Mouse (Mus musculus) kidney, embryonic 15.5 days (tissue): ENCODE results near the gene Rhoj. TPM values are rescaled to one million over a fixed set of nuclear protein-coding genes. Genes with fewer than 3 reads are reported as not detected.

Source experiments
- ATAC-seq: fragments of 200-750 bp; cut with Nextera tagmentation; replicated peaks from 2 replicates; pipeline ENCODE4 v1.8.0; 2017; ENCODE audit warnings: moderate TSS enrichment; ENCODE audit not compliant: low FRiP score
- H3K27ac ChIP-seq: fragments of 300-500 bp; sonication (generic); 2 replicates; pipeline ENCODE4 v1.5.1; 2015; ENCODE audit warnings: mild to moderate bottlenecking, inconsistent platforms
- H3K27me3 ChIP-seq: fragments of 300-500 bp; sonication (generic); 2 replicates; pipeline ENCODE4 v1.6.1; 2015; ENCODE audit warnings: inconsistent platforms
- H3K36me3 ChIP-seq: fragments of 300-500 bp; sonication (generic); 2 replicates; pipeline ENCODE4 v1.6.1; 2015; ENCODE audit warnings: inconsistent platforms
- H3K4me1 ChIP-seq: fragments of 300-500 bp; sonication (generic); 2 replicates; pipeline ENCODE4 v1.6.1; 2015; ENCODE audit warnings: inconsistent platforms
- H3K4me2 ChIP-seq: fragments of 300-500 bp; sonication (generic); 2 replicates; pipeline ENCODE4 v1.6.1; 2015; ENCODE audit warnings: moderate library complexity, mild to moderate bottlenecking, inconsistent platforms
- H3K4me3 ChIP-seq: fragments of 300-500 bp; sonication (generic); replicated peaks from 2 replicates; pipeline ENCODE4 v1.5.1; 2015; ENCODE audit warnings: mild to moderate bottlenecking, inconsistent platforms
- H3K9ac ChIP-seq: fragments of 300-500 bp; sonication (generic); 2 replicates; pipeline ENCODE4 v1.6.1; 2015; ENCODE audit warnings: mild to moderate bottlenecking, inconsistent platforms
- H3K9me3 ChIP-seq: fragments of 300-500 bp; sonication (generic); replicated peaks from 2 replicates; pipeline ENCODE4 v1.6.1; 2016; ENCODE audit warnings: inconsistent platforms
- WGBS: fragments of 180-500 bp; shearing (Covaris S2); methylation state at CpG from one replicate; pipeline ENCODE4 v1.1.7; 2015; ENCODE audit warnings: mixed read lengths; 5-methylcytosine and 5-hydroxymethylcytosine counted together
- polyA plus RNA-seq: library from polyadenylated mRNA; unstranded; fragments of >200 nt; fragmentation: Nextera tagmentation; extraction: Ambion mirVana; gene quantifications from 2 replicates; pipeline ENCODE4 v1.2.1, GENCODE M21; 2015

Rhoj gene
- polyA plus RNA-seq: 48.5 and 59.7 TPM in 2 replicates

- H3K4me1 ChIP-seq: peaks cover 14% of the 10 kb centered on the region
- peak within 1 kb of the TSS; percentile 89 for H3K4me2 ChIP-seq
- under 1% methylated on average over 34 of the region's 34 CpGs for WGBS
- no peaks in the 10 kb centered on the region for H3K9me3 ChIP-seq
- H3K4me3 ChIP-seq: peak within 1 kb of the TSS; percentile 63
- peak within 1 kb of the TSS; percentile 96 for H3K27ac ChIP-seq
- no peaks in the 10 kb centered on the region for H3K27me3 ChIP-seq
- H3K36me3 ChIP-seq: no peaks in the 10 kb centered on the region
- H3K9ac ChIP-seq: peak within 1 kb of the TSS; percentile 73
- peak; percentile 91 for ATAC-seq
Observed at GRCm38 (mm10) chr12:75307961-75308951, at the start of gene Rhoj. Gene Rhoj, plus strand, starts transcription at chr12:75308322.

GRCm38 (mm10) chr12:75271726-75272125, 36.4 kb upstream of the Rhoj start:
- Histone ChIP-seq H3K4me2 (no peak overlapping the region), H3K4me1 (no peaks in the 10 kb centered on the region), H3K36me3 (no peaks in the 10 kb centered on the region), H3K9me3 (no peaks in the 10 kb centered on the region), H3K4me3 (no peak overlapping the region), H3K27me3 (no peaks in the 10 kb centered on the region), H3K27ac (no peak overlapping the region), H3K9ac (no peak overlapping the region)
- 69% methylated on average over 4 of the region's 4 CpGs for WGBS
- no peak for ATAC-seq

- Histone ChIP-seq H3K4me2 (no peak overlapping the region), H3K4me3 (no peak overlapping the region), H3K27ac (no peak overlapping the region), H3K9ac (no peak overlapping the region), H3K9me3 (no peaks in the 10 kb centered on the region), H3K36me3 (no peaks in the 10 kb centered on the region), H3K4me1 (no peaks in the 10 kb centered on the region), H3K27me3 (no peaks in the 10 kb centered on the region)
- ATAC-seq: no peak
- 22% methylated on average over 2 of the region's 2 CpGs for WGBS
Observed at GRCm38 (mm10) chr12:75275730-75276129, 32.4 kb upstream of the Rhoj start.

- H3K9ac ChIP-seq: no peak overlapping the region
- no peak overlapping the region for H3K27ac ChIP-seq
- no peak for ATAC-seq
- H3K36me3 ChIP-seq: no peaks in the 10 kb centered on the region
- 95% methylated on average over 2 of the region's 2 CpGs for WGBS
- H3K4me1 ChIP-seq: no peaks in the 10 kb centered on the region
- no peak overlapping the region for H3K4me2 ChIP-seq
- no peak overlapping the region for H3K4me3 ChIP-seq
- no peaks in the 10 kb centered on the region for H3K9me3 ChIP-seq
- no peaks in the 10 kb centered on the region for H3K27me3 ChIP-seq
Observed at GRCm38 (mm10) chr12:75277425-75277824, 30.7 kb upstream of the Rhoj start.

GRCm38 (mm10) chr12:75280502-75280901, 27.6 kb upstream of the Rhoj start:
- Histone ChIP-seq H3K27me3 (no peaks in the 10 kb centered on the region), H3K9me3 (no peaks in the 10 kb centered on the region), H3K36me3 (no peaks in the 10 kb centered on the region), H3K4me1 (peaks cover 5% of the 10 kb centered on the region), H3K4me3 (no peak overlapping the region), H3K4me2 (no peak overlapping the region), H3K9ac (no peak overlapping the region), H3K27ac (no peak overlapping the region)
- 70% methylated on average over 7 of the region's 7 CpGs for WGBS
- no peak for ATAC-seq

GRCm38 (mm10) chr12:75283226-75283625, 24.9 kb upstream of the Rhoj start:
- peaks cover 9% of the 10 kb centered on the region for H3K4me1 ChIP-seq
- no peak overlapping the region for H3K27ac ChIP-seq
- H3K36me3 ChIP-seq: no peaks in the 10 kb centered on the region
- H3K4me2 ChIP-seq: no peak overlapping the region
- H3K27me3 ChIP-seq: no peaks in the 10 kb centered on the region
- H3K9me3 ChIP-seq: no peaks in the 10 kb centered on the region
- H3K9ac ChIP-seq: no peak overlapping the region
- WGBS: 34% methylated on average over 2 of the region's 2 CpGs
- ATAC-seq: no peak
- no peak overlapping the region for H3K4me3 ChIP-seq

GRCm38 (mm10) chr12:75286166-75286565, 22.0 kb upstream of the Rhoj start:
- Histone ChIP-seq H3K27ac (no peak overlapping the region), H3K4me1 (peaks cover 9% of the 10 kb centered on the region), H3K9ac (no peak overlapping the region), H3K9me3 (no peaks in the 10 kb centered on the region), H3K36me3 (no peaks in the 10 kb centered on the region), H3K4me2 (no peak overlapping the region), H3K27me3 (no peaks in the 10 kb centered on the region), H3K4me3 (no peak overlapping the region)
- WGBS: 32% methylated on average over 3 of the region's 3 CpGs
- no peak for ATAC-seq

- Histone ChIP-seq H3K9me3 (no peaks in the 10 kb centered on the region), H3K4me2 (no peak overlapping the region), H3K36me3 (no peaks in the 10 kb centered on the region), H3K9ac (no peak overlapping the region), H3K4me1 (peaks cover 5% of the 10 kb centered on the region; the same call in 1 of the 2 replicates), H3K27me3 (no peaks in the 10 kb centered on the region), H3K27ac (no peak overlapping the region), H3K4me3 (no peak overlapping the region)
- no peak for ATAC-seq
- WGBS: 71% methylated on average over 2 of the region's 2 CpGs
Observed at GRCm38 (mm10) chr12:75290524-75290923, 17.6 kb upstream of the Rhoj start.

- no peak for ATAC-seq
- WGBS: 92% methylated on average over 5 of the region's 5 CpGs
- no peaks in the 10 kb centered on the region for H3K36me3 ChIP-seq
Observed at GRCm38 (mm10) chr12:75291556-75291955, 16.6 kb upstream of the Rhoj start.

GRCm38 (mm10) chr12:75292939-75293338, 15.2 kb upstream of the Rhoj start:
- no peak overlapping the region for H3K9ac ChIP-seq
- H3K9me3 ChIP-seq: no peaks in the 10 kb centered on the region
- 85% methylated on average over 6 of the region's 6 CpGs for WGBS
- H3K27me3 ChIP-seq: no peaks in the 10 kb centered on the region
- no peak overlapping the region for H3K4me3 ChIP-seq
- H3K36me3 ChIP-seq: no peaks in the 10 kb centered on the region
- H3K4me2 ChIP-seq: no peak overlapping the region
- no peak for ATAC-seq
- H3K27ac ChIP-seq: no peak overlapping the region
- H3K4me1 ChIP-seq: no peaks in the 10 kb centered on the region

More at GRCm38 (mm10) chr12:75291556-75291955, 16.6 kb upstream of the Rhoj start:
- Histone ChIP-seq H3K27ac (no peak overlapping the region), H3K4me1 (no peaks in the 10 kb centered on the region), H3K9me3 (no peaks in the 10 kb centered on the region), H3K9ac (no peak overlapping the region), H3K27me3 (no peaks in the 10 kb centered on the region), H3K4me2 (no peak overlapping the region), H3K4me3 (no peak overlapping the region)

- no peak overlapping the region for H3K4me2 ChIP-seq
- H3K36me3 ChIP-seq: no peaks in the 10 kb centered on the region
- no peak overlapping the region for H3K9ac ChIP-seq
- H3K9me3 ChIP-seq: no peaks in the 10 kb centered on the region
- no peak overlapping the region for H3K27ac ChIP-seq
- WGBS: 62% methylated on average over 1 of the region's 1 CpGs
- no peak overlapping the region for H3K4me3 ChIP-seq
- no peak for ATAC-seq
- no peaks in the 10 kb centered on the region for H3K4me1 ChIP-seq
- no peaks in the 10 kb centered on the region for H3K27me3 ChIP-seq
Observed at GRCm38 (mm10) chr12:75299865-75300264, 8.3 kb upstream of the Rhoj start.

GRCm38 (mm10) chr12:75304132-75304531, 4.0 kb upstream of the Rhoj start:
- H3K4me2 ChIP-seq: no peak overlapping the region
- H3K9ac ChIP-seq: no peak overlapping the region
- ATAC-seq: no peak
- 93% methylated on average over 6 of the region's 6 CpGs for WGBS
- H3K27ac ChIP-seq: no peak overlapping the region
- H3K4me1 ChIP-seq: peaks cover 10% of the 10 kb centered on the region
- no peaks in the 10 kb centered on the region for H3K36me3 ChIP-seq
- H3K9me3 ChIP-seq: no peaks in the 10 kb centered on the region
- no peak overlapping the region for H3K4me3 ChIP-seq
- no peaks in the 10 kb centered on the region for H3K27me3 ChIP-seq
